Mouse (Mus musculus) adrenal gland, adult 18-20 months (tissue): ENCODE measurements around the gene Cenpo. TPM values are rescaled to one million over a fixed set of nuclear protein-coding genes. Genes with fewer than 3 reads are reported as not detected.
"Not testable (repeated sequence)": the region's sequence is repeated elsewhere in the genome, so short reads cannot be mapped to it uniquely, and the experiment has no call there.

Experiments used
- DNase-seq, 2 experiments: peaks; one replicate each; pipeline ENCODE4 v3.0.0; 2021 to 2022; ENCODE audit warnings: low spot score in 2 of 2
- long read RNA-seq, 2 experiments: library from polyadenylated mRNA; stranded (forward); transcript quantifications; one replicate each; pipeline ENCODE4 v2.0.0; 2021
- total RNA-seq, 2 experiments: library from RNA; stranded (reverse); gene quantifications; 1 replicate in 1 of 2; 2 replicates in 1 of 2; pipeline ENCODE4 v1.2.3; 2021

The Cenpo gene
- total RNA-seq = 1 to 10 TPM; 6.8 to 8.9 TPM
- long read RNA-seq, experiment 1, full-length matches to known transcripts = 1 of 7 reads
- long read RNA-seq, experiment 1, partial matches to known transcripts = 0 of 7 reads
- long read RNA-seq, experiment 1, other reads (novel, unspliced or antisense) = 6 of 7 reads
- long read RNA-seq, experiment 2, full-length matches to known transcripts = 6 of 11 reads
- long read RNA-seq, experiment 2, partial matches to known transcripts = 0 of 11 reads
- long read RNA-seq, experiment 2, other reads (novel, unspliced or antisense) = 5 of 11 reads

DNA sequence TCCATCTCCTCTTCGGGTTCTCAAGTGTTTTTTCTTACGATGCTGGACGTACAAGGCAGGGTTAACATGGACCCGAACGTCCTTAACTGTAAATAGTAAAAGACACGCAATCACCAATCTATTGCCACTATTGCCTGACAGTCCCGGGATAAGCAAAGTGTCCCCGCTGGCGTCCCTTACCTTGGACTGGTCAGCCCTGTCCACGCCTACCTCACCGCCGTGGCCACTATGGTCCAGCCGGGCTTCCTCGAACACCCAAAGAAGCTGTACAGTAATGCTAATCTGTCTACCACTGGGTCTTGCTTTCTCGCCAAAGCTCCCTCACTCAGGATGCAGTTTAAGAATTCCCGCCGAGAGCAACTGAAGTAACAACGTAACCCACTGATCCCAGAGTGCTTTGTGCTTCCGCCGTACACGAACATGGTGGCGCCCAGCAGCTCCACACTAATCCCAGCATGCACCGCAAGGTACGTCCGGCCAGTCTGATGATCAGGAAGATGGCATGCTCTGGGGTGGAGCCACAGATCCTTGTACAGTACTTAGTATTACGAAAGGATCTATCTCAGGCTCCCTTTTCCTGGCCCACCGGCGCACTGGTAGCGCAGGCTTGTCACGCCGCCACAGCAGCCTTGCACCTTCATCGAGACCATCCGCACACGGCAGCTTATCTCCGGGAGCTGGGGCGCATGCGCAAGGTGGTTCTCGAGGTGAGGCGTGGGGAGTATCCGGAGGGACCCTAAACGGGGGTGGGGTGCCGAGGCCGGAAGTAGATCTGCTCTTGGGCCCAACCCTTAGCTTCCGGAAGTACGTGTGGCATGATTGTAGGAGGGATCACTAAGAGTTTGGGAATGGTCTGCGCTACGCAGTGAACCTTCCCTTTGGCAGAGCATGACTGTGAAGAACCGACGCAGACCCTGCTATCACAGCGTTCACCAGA lies at the start of gene Cenpo, which contains the start of gene Ptrhd1:
Gene Cenpo, minus strand, starts transcription at position 723 of the 937 bp plus-strand sequence.
Gene Ptrhd1, plus strand, starts transcription at position 456 of the 937 bp plus-strand sequence.
- DNase-seq = peak; percentile 88 to 93

DNA sequence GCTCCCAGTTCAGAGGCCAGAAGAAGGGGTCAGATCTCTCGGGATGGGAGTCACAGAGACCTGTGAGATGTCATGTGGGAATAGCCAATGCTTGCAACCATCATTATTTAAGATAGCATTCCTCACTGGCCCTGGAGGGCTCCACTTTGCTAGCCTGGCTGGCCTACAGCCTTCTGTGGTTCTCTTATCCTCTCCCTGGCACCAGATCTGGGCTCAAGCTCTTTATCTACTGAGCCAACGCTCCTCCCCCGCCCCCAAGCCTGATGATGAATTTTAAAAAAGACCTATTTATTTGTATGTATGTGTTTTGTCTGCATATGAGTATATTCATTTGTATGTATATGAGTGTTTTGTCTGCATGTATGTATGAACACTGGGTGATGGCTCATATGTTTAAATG lies 45.8 kb upstream of the Cenpo start:
- DNase-seq = no peak

DNA sequence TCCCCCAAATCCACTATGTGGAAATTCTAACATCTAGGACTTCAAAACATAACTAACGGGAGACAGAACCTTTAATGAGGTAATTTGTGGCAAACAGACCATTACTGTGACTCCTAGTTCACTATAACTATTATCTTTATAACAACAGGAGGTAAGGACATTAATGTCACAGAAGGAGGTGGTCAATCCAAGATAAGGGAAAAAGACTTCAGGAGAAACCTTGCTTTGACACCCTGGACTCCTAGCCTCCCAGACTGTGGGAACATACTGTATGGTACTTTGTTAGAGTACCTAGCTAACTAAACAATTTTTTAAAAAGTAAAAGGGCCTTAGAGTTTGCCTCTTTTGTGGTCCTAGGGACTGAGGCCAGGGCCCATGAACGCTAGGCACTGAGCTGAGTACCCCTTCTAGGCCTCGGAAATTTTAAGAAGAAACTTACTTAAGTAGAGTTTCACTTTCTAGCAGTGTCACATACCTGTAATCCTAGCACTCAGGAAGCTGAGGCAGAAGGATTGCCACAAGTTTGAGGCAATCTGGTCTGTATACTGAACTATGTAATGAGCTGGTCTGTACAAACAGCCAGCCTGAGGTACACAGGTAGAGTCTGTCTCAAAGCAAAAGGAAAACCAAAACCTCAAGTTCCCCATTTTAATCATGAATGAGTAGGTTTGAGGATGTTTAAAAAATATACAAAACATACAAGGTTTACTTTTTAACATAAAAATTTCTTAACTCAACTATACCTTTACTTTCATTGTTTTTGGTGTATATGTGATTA lies 45.1 kb upstream of the Cenpo start:
- no peak for DNase-seq

- no peak for DNase-seq
Measured at GRCm38 (mm10) chr12:4271078-4271477, 37.0 kb upstream of the Cenpo start.

- no peak for DNase-seq
Measured at GRCm38 (mm10) chr12:4267765-4268164, 33.7 kb upstream of the Cenpo start.

DNA sequence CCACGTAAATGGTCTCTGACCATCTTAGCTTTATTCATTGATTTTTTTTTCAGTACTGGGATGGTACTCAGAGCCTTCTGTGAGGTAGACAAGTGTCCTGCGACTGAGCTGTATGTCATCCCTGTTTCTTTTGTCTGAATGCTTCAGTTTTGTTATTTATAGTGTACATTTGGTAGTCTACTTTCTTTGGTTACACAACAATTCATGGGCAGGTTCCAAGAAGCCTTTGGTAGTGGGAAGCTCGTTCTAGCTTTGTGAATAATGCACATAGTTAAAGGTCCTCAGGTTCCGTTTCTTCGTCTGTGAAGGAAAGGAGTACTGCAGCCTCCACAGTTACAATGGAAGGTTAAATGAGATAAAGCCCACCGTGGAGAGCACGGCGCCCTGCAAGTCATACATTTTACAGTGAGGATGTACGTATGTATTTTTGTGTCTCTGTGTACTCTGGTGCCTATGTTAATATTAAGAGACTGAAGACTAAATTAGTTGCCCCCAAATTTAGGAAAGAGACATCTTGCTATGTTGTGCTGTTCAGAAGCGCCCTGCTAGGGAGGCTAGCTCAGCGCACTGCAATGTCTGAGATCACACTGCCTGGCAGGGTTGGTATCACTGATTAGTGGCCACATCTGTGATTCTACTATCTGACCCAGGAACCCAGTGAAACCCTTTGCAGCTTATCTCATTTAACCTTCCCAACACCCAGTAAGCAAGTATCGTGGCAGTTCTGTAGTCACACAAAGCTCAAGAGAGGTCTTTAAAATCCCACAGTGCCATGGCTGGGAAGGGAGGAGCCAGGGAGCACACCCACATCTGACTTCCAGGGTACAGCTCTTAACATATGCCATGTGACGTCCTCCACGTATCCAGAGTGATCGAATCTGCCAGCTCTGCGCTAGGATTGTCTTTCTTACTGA lies 18.9 kb upstream of the Cenpo start:
- no peak for DNase-seq

- no peak for DNase-seq
Measured at GRCm38 (mm10) chr12:4249786-4250185, 15.7 kb upstream of the Cenpo start.

DNA sequence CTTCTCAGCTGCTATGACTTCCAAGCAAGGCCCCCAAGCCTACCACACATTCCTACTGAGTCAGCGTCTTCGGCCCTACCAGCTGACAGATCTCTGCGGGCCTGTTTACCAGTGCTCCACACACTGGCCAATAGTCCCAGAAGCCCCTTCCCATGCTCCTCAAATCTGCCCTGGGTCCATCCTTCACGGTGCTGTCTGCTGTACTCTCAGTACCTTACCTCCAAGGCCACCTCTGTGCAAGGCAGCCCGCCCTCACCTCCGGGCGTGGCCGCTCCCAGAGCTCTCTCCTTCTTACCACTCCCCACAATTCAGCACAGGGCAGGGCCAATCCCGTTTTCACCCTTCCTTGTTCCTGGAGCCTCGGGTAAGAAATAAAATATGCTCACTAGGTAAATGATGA lies 11.6 kb upstream of the Cenpo start:
- no peak for DNase-seq

DNA sequence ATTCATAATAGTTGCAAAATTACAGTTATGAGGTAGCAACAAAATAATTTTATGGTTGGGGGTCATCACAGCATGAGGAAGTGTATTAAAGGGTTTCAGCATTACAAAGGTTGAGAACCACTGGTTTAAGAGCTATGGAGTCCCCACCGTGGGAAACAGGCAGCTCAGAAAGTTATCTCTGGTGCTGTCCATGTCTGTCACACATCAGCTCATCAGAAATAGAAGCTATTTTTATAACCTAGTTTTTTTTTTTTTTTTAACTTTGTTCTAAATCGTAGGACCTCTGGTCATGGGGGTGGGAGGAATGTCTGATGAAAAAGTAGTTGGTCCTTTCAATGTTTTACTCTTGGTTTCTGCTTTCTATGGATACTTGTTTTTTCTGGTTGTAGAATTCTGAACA lies 9.7 kb upstream of the Cenpo start:
- DNase-seq = no peak

- DNase-seq = not testable (repeated sequence)
Measured at GRCm38 (mm10) chr12:4240281-4240680, 6.2 kb upstream of the Cenpo start.

DNA sequence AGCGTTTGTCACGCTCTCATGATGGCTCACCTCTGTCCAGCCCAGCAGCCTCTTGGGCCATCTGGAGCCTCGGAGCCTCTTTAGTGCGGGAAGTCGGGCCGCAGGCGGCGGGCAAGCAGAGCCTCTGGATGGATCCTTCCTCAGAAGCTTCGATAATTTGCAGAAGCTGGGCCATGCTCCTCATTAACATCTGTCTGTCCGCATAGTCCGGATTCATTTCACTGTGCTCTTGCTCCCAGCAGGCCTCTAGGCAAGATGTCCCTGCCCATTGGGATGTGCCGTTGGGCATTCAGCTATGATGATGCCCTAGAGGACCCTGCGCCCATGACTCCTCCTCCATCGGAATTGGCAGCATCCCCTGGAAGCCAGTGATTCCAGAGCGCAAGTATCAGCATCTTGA lies 3.4 kb upstream of the Cenpo start:
- DNase-seq = no peak

DNA sequence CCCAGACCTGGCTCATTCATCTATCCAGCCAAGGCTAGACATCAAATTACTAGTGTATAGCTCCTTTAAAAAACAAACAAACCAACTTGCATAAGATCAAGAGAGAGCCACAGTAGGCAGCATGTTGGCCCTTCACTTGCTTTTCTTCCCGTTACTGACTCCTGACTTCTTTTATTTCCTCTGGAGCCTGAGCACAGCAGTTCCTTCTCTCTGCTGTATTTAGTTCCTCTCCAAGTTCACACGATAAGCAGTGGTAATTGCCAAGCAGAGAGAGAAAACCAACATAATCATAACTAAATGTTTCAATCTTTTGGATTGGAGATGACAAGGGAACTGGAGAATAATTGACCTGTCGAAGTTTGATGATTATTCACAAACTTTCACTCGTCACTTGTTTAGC lies 1.3 kb downstream of the Cenpo start:
- no peak for DNase-seq

DNA sequence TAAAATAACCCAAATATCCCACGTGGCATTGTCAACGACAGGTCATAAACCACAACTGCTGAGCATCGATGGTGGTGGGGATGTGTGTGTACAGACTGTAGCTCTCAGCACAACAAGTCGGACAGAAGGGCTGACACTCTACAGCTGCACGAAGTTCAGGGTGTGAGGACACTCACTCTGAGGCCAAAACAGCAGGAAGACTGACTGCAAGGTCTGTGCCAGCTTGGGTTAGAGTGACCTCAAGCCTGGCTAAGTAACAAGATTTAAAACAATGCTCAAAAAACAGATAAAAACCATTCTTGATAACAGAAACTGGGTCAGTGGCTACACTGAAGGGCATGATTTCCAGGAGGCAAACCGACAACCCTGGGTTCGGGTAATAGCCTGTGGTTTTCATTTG lies 3.9 kb downstream of the Cenpo start:
- no peak for DNase-seq

DNA sequence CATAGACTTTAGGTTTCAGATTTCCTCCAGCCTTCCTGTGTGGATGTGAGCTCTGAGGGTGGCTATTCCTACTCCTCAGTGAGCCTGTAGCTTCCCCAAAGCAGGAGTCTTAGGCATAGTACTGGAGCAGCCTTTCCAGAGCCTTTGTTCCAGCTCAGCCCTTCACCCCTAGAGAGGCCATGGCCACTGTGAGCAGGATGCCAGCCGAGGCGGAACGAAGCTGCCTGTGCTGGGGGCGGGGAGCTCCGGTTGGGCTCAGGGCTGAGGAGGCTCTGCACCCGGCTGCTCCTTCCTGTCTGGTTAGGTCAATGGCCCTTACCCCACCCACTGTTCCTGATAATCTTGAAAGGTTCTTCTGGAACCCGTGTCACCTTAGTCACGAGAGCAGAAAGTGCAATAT lies 21.2 kb downstream of the Cenpo start:
- peak in 1 of 2 experiments; percentile 52 for DNase-seq

DNA sequence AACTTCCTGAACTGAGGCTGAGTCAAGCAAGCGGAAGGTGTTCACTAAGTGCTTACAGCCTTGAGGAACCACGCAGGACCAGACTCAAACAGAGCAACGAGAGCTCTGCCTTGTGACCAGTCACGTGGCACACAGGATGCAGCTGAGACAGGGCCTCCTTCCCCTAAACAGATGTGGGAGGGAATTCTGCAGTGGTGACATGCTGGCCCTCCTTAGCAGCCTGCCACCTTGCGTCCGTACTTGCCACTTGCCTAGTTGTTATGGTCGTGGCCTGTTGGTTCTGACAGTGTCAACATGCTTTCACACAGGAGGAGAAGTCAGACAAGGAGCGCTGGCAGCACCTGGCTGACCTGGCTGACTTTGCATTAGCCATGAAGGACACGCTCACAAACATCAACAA lies 22.9 kb downstream of the Cenpo start:
- DNase-seq = no peak

- no peak for DNase-seq
Measured at GRCm38 (mm10) chr12:4209196-4209595, 24.9 kb downstream of the Cenpo start.

DNA sequence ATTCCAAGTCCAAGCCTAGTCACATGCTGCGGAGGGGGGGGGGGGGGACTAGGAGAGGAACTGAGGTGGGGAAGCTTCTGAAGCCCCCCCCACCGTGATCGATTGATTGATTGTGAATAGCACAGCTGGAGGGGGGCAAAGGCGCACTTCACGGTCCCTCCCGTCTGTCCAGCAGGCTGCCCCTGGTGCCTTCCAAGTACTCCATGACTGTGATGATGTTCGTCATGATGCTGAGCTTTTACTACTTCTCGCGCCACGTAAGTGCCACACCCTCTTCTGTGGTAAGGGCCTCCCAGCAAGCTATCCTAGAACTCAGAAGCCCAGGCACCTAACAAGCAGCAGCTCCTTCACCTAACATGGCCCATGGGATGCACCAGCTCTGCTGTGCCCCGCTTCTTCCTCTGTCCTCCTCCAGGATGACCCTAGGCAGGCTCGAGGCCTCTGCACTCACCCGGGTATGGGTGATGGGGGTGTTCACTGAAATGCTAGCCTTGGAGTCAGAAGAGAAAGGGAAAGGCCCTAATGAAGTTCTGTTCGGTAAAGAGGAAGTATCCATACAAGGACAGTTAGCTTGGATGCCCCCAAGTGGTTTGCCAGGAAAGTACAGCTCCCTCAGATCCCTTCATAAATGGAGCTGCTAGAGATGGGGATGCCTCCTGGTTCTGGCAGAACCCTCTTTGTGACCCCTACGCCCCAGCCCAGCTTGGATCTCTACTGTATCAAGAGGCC lies 25.5 kb downstream of the Cenpo start:
- DNase-seq = peak; percentile 47 to 53

GRCm38 (mm10) chr12:4206106-4206505 lies 28.0 kb downstream of the Cenpo start:
- no peak for DNase-seq

- DNase-seq = peak in 1 of 2 experiments; percentile 14
Measured at GRCm38 (mm10) chr12:4202206-4202605, 31.9 kb downstream of the Cenpo start.
